Mouse (Mus musculus) heart, embryonic 16.5 days (tissue): Measurements from ENCODE around the gene Mcm5. TPM values are rescaled to one million over a fixed set of nuclear protein-coding genes. Genes with fewer than 3 reads are reported as not detected.

ENCODE experiments used
- ATAC-seq: fragments of 200-750 bp; cut with Nextera tagmentation; replicated peaks from 2 replicates; pipeline ENCODE4 v1.8.0; 2017; ENCODE audit warnings: moderate number of reproducible peaks; ENCODE audit not compliant: insufficient read depth, low FRiP score; ENCODE audit errors: extremely low read depth
- H3K27ac ChIP-seq: fragments of 300-500 bp; sonication (generic); 2 replicates; pipeline ENCODE4 v1.5.1; 2014; ENCODE audit warnings: mild to moderate bottlenecking, low read length, control low read depth, moderate library complexity
- H3K27me3 ChIP-seq: fragments of 300-500 bp; sonication (generic); 2 replicates; pipeline ENCODE4 v1.6.1; 2014; ENCODE audit warnings: low read length, mixed read lengths; ENCODE audit not compliant: control insufficient read depth, insufficient read depth
- H3K36me3 ChIP-seq: fragments of 300-500 bp; sonication (generic); 2 replicates; pipeline ENCODE4 v1.6.1; 2014; ENCODE audit not compliant: control insufficient read depth, insufficient read depth
- H3K4me1 ChIP-seq: fragments of 300-500 bp; sonication (generic); 2 replicates; pipeline ENCODE4 v1.6.1; 2014; ENCODE audit warnings: low read length, mixed read lengths; ENCODE audit not compliant: control insufficient read depth, insufficient read depth
- H3K4me2 ChIP-seq: fragments of 300-500 bp; sonication (generic); 2 replicates; pipeline ENCODE4 v1.6.1; 2014; ENCODE audit warnings: low read depth, mild to moderate bottlenecking, control low read depth, low read length
- H3K4me3 ChIP-seq: fragments of 300-500 bp; sonication (generic); 2 replicates; pipeline ENCODE4 v1.5.1; 2014; ENCODE audit warnings: mild to moderate bottlenecking, control low read depth, low read length
- H3K9ac ChIP-seq: fragments of 300-500 bp; sonication (generic); 2 replicates; pipeline ENCODE4 v1.6.1; 2014; ENCODE audit warnings: low read length, control low read depth
- H3K9me3 ChIP-seq: fragments of 300-500 bp; sonication (generic); replicated peaks from 2 replicates; pipeline ENCODE4 v1.6.1; 2016; ENCODE audit warnings: low read length; ENCODE audit not compliant: control insufficient read depth
- WGBS: fragments of 180-500 bp; shearing (Covaris S2); extraction: QIAGEN DNeasy Blood & Tissue Kit; methylation state at CpG from one replicate; pipeline ENCODE4 v1.1.7; 2014; 5-methylcytosine and 5-hydroxymethylcytosine counted together
- polyA plus RNA-seq: library from polyadenylated mRNA; unstranded; fragments of >200 nt; fragmentation: Nextera tagmentation; extraction: Ambion mirVana; gene quantifications from 2 replicates; pipeline ENCODE4 v1.2.1, GENCODE M21; 2015

Gene Mcm5
- polyA plus RNA-seq, 1 experiment from 2014 or later: 87.9 TPM

- H3K4me1 ChIP-seq: no peaks in the 10 kb centered on the region
- peaks cover 48% of the 10 kb centered on the region for H3K36me3 ChIP-seq
- H3K27me3 ChIP-seq: no peaks in the 10 kb centered on the region
- no peak overlapping the region for H3K4me2 ChIP-seq
- H3K4me3 ChIP-seq: no peak overlapping the region
- H3K9ac ChIP-seq: no peak overlapping the region
- H3K9me3 ChIP-seq: no peaks in the 10 kb centered on the region
- no peak for ATAC-seq
- no peak overlapping the region for H3K27ac ChIP-seq
- 89% methylated on average over 2 of the region's 2 CpGs for WGBS
Observed at GRCm38 (mm10) chr8:75119287-75119686, 9.9 kb downstream of the Mcm5 start.

- Histone ChIP-seq H3K9me3 (no peaks in the 10 kb centered on the region), H3K4me2 (no peak overlapping the region), H3K27ac (no peak overlapping the region), H3K4me1 (no peaks in the 10 kb centered on the region), H3K36me3 (peaks cover 51% of the 10 kb centered on the region), H3K9ac (no peak overlapping the region), H3K4me3 (no peak overlapping the region), H3K27me3 (no peaks in the 10 kb centered on the region)
- WGBS: 89% methylated on average over 2 of the region's 2 CpGs
- no peak for ATAC-seq
Observed at GRCm38 (mm10) chr8:75119747-75120146, 10.4 kb downstream of the Mcm5 start.

GRCm38 (mm10) chr8:75127406-75127805 lies 18.0 kb downstream of the Mcm5 start:
- Histone ChIP-seq H3K4me3 (no peak overlapping the region), H3K9me3 (no peaks in the 10 kb centered on the region), H3K4me1 (no peaks in the 10 kb centered on the region), H3K27me3 (no peaks in the 10 kb centered on the region), H3K36me3 (peaks cover 47% of the 10 kb centered on the region), H3K4me2 (no peak overlapping the region), H3K27ac (no peak overlapping the region), H3K9ac (no peak overlapping the region)
- WGBS: 73% methylated on average over 1 of the region's 1 CpGs
- ATAC-seq: no peak

GRCm38 (mm10) chr8:75132485-75132884 lies 23.1 kb downstream of the Mcm5 start:
- Histone ChIP-seq H3K4me1 (peaks cover 21% of the 10 kb centered on the region), H3K36me3 (peaks cover 19% of the 10 kb centered on the region), H3K27me3 (no peaks in the 10 kb centered on the region), H3K4me2 (no peak overlapping the region), H3K9me3 (no peaks in the 10 kb centered on the region), H3K27ac (no peak overlapping the region), H3K4me3 (no peak overlapping the region), H3K9ac (no peak overlapping the region)
- 10% methylated on average over 3 of the region's 3 CpGs for WGBS
- 0 out of 2 replicates have a peak, but pooled peaks have one; percentile 21 for ATAC-seq

- no peak overlapping the region for H3K27ac ChIP-seq
- peaks cover 14% of the 10 kb centered on the region for H3K36me3 ChIP-seq
- WGBS: 74% methylated on average over 2 of the region's 2 CpGs
- peaks cover 21% of the 10 kb centered on the region for H3K4me1 ChIP-seq
- ATAC-seq: no peak
- no peaks in the 10 kb centered on the region for H3K9me3 ChIP-seq
- no peak overlapping the region for H3K9ac ChIP-seq
- no peak overlapping the region for H3K4me2 ChIP-seq
- H3K27me3 ChIP-seq: no peaks in the 10 kb centered on the region
- H3K4me3 ChIP-seq: no peak overlapping the region
Observed at GRCm38 (mm10) chr8:75133399-75133798, 24.0 kb downstream of the Mcm5 start.

- no peak overlapping the region for H3K4me3 ChIP-seq
- H3K36me3 ChIP-seq: 0 out of 2 replicates have a peak, but pooled peaks cover 4% of the 10 kb centered on the region
- H3K9ac ChIP-seq: no peak overlapping the region
- H3K27ac ChIP-seq: peak overlapping the region; percentile 6
- H3K4me1 ChIP-seq: peaks cover 21% of the 10 kb centered on the region
- no peak overlapping the region for H3K4me2 ChIP-seq
- WGBS: 17% methylated on average over 2 of the region's 2 CpGs
- peak; percentile 69 for ATAC-seq
- no peaks in the 10 kb centered on the region for H3K9me3 ChIP-seq
- no peaks in the 10 kb centered on the region for H3K27me3 ChIP-seq
Observed at GRCm38 (mm10) chr8:75134603-75135391, 25.4 kb downstream of the Mcm5 start.

GRCm38 (mm10) chr8:75135756-75136155 lies 26.4 kb downstream of the Mcm5 start:
- H3K27me3 ChIP-seq: no peaks in the 10 kb centered on the region
- H3K27ac ChIP-seq: 0 out of 2 replicates have a peak overlapping the region, but pooled peaks have one; percentile 16
- no peak for ATAC-seq
- 7% methylated on average over 1 of the region's 1 CpGs for WGBS
- peaks cover 21% of the 10 kb centered on the region for H3K4me1 ChIP-seq
- no peak overlapping the region for H3K4me3 ChIP-seq
- H3K36me3 ChIP-seq: no peaks in the 10 kb centered on the region
- H3K4me2 ChIP-seq: no peak overlapping the region
- H3K9ac ChIP-seq: no peak overlapping the region; the same call in 1 of the 2 replicates
- no peaks in the 10 kb centered on the region for H3K9me3 ChIP-seq

GRCm38 (mm10) chr8:75136256-75136655 lies 26.9 kb downstream of the Mcm5 start:
- Histone ChIP-seq H3K4me1 (peaks cover 21% of the 10 kb centered on the region), H3K9ac (no peak overlapping the region), H3K4me2 (no peak overlapping the region), H3K27me3 (no peaks in the 10 kb centered on the region), H3K27ac (0 out of 2 replicates have a peak overlapping the region, but pooled peaks have one; percentile 16), H3K9me3 (no peaks in the 10 kb centered on the region), H3K36me3 (no peaks in the 10 kb centered on the region), H3K4me3 (no peak overlapping the region)
- ATAC-seq: no peak
- 39% methylated on average over 2 of the region's 2 CpGs for WGBS

GRCm38 (mm10) chr8:75137536-75137935 lies 28.2 kb downstream of the Mcm5 start:
- Histone ChIP-seq H3K27me3 (no peaks in the 10 kb centered on the region), H3K9ac (no peak overlapping the region), H3K4me2 (no peak overlapping the region), H3K36me3 (no peaks in the 10 kb centered on the region), H3K27ac (no peak overlapping the region), H3K4me3 (no peak overlapping the region), H3K4me1 (peaks cover 21% of the 10 kb centered on the region), H3K9me3 (no peaks in the 10 kb centered on the region)
- ATAC-seq: no peak
- 67% methylated on average over 3 of the region's 3 CpGs for WGBS
